Mouse (Mus musculus) heart, embryonic 16.5 days (tissue): ENCODE measurements at regions not wholly inside any gene's neighbourhood (a gene's known extent, or its start where the extent isn't known, plus 50 kb on each side); places are given as distances from the start of the nearest gene placed in this dataset.

Source experiments
- ATAC-seq: fragments of 200-750 bp; cut with Nextera tagmentation; replicated peaks from 2 replicates; pipeline ENCODE4 v1.8.0; 2017; ENCODE audit warnings: moderate number of reproducible peaks; ENCODE audit not compliant: insufficient read depth, low FRiP score; ENCODE audit errors: extremely low read depth
- H3K27ac ChIP-seq: fragments of 300-500 bp; sonication (generic); 2 replicates; pipeline ENCODE4 v1.5.1; 2014; ENCODE audit warnings: mild to moderate bottlenecking, low read length, control low read depth, moderate library complexity
- H3K27me3 ChIP-seq: fragments of 300-500 bp; sonication (generic); 2 replicates; pipeline ENCODE4 v1.6.1; 2014; ENCODE audit warnings: low read length, mixed read lengths; ENCODE audit not compliant: control insufficient read depth, insufficient read depth
- H3K36me3 ChIP-seq: fragments of 300-500 bp; sonication (generic); 2 replicates; pipeline ENCODE4 v1.6.1; 2014; ENCODE audit not compliant: control insufficient read depth, insufficient read depth
- H3K4me1 ChIP-seq: fragments of 300-500 bp; sonication (generic); 2 replicates; pipeline ENCODE4 v1.6.1; 2014; ENCODE audit warnings: low read length, mixed read lengths; ENCODE audit not compliant: control insufficient read depth, insufficient read depth
- H3K4me2 ChIP-seq: fragments of 300-500 bp; sonication (generic); 2 replicates; pipeline ENCODE4 v1.6.1; 2014; ENCODE audit warnings: low read depth, mild to moderate bottlenecking, control low read depth, low read length
- H3K4me3 ChIP-seq: fragments of 300-500 bp; sonication (generic); 2 replicates; pipeline ENCODE4 v1.5.1; 2014; ENCODE audit warnings: mild to moderate bottlenecking, control low read depth, low read length
- H3K9ac ChIP-seq: fragments of 300-500 bp; sonication (generic); 2 replicates; pipeline ENCODE4 v1.6.1; 2014; ENCODE audit warnings: low read length, control low read depth
- H3K9me3 ChIP-seq: fragments of 300-500 bp; sonication (generic); replicated peaks from 2 replicates; pipeline ENCODE4 v1.6.1; 2016; ENCODE audit warnings: low read length; ENCODE audit not compliant: control insufficient read depth
- WGBS: fragments of 180-500 bp; shearing (Covaris S2); extraction: QIAGEN DNeasy Blood & Tissue Kit; methylation state at CpG from one replicate; pipeline ENCODE4 v1.1.7; 2014; 5-methylcytosine and 5-hydroxymethylcytosine counted together

DNA sequence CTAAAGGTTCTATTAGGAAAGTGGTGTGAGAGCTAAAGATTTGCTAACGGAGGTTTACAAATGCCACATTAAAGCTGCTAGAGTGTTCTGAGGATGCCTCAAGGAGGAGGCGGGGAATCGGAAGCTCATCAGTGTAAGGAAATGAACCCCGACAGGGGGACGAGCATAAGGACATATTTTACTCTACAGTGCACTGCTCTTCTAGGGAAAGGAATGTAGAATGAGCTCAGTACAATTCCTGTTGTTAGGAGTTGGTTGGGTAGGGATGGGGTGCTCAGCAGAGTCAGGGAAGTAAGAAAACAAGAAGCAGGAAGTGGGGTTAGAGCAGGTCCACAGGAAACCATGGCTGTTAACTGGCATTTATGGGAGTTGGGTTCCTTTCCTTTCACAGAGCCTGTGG lies 54.6 kb downstream of the Mex3b start:
- no peaks in the 10 kb centered on the region for H3K27me3 ChIP-seq
- 66% methylated on average over 5 of the region's 5 CpGs for WGBS

DNA sequence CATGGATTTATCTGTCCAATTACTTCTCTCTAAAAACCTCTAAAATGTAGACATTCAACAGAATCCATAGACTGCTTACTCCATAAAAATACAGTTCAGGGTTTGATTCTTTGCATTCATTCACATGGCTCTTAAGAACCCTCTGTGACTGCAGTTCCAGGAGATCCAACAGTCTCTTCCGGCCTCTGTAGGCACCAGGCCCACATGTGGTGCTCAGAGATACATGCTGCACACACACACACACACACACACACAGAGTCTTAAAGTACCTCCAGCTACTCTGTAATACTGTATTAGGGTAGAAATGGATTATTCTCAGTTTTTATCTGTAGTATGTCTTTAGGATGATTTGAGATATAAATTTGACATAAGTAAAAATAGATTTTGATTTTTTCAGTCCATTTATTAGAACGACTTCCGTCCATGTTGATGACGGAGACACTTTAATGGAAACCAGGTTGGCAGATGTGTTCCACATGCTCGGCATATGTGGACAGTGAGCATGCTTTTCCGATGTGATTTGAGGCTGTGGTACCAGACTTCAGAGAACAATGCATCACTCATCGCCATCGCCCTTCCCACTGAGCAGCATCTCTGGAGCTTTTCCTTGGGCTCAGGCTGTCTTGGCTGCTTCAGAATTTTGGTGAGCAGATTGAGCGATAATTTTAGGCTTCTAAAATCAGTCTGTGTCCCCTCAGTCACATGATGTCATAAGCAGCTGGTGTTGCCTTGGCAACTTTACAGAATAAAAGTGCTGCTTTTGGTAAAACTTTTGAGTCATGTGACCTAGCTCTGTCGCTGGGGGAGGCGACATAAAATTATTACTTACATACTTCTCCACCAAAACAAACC lies 56.3 kb downstream of the Mex3b start:
- Histone ChIP-seq H3K27ac (no peak overlapping the region), H3K9ac (no peak overlapping the region), H3K27me3 (no peaks in the 10 kb centered on the region), H3K9me3 (no peaks in the 10 kb centered on the region; the same call in 1 of the 2 replicates), H3K4me3 (no peak overlapping the region), H3K4me1 (no peaks in the 10 kb centered on the region), H3K4me2 (no peak overlapping the region), H3K36me3 (no peaks in the 10 kb centered on the region)
- 66% methylated on average over 11 of the region's 11 CpGs for WGBS
- no peak for ATAC-seq

More for the DNA sequence above, 54.6 kb downstream of the Mex3b start:
- no peaks in the 10 kb centered on the region for H3K9me3 ChIP-seq
- H3K4me1 ChIP-seq: no peaks in the 10 kb centered on the region
- ATAC-seq: no peak
- H3K27ac ChIP-seq: no peak overlapping the region
- no peak overlapping the region for H3K9ac ChIP-seq
- no peak overlapping the region for H3K4me3 ChIP-seq
- H3K4me2 ChIP-seq: no peak overlapping the region
- H3K36me3 ChIP-seq: no peaks in the 10 kb centered on the region

DNA sequence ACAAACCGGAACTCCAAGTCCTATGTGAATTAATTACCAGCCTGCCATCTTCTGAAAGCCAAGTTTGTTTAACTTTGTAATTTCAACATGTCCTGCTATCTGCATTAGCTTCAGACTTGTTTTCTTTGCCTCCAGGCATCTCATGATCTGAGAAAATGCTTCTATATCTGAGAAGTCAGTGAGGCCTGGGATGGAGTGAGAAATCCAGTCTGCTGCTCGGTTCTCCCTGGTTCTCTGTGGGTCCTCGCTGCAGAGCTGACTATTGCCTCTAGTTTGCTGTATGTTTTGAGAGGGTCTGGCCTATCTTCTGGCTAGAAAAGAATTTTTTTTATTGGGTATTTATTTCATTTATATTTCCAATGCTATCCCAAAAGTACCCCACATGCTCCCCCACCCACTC lies 57.0 kb downstream of the Mex3b start:
- Histone ChIP-seq H3K4me2 (no peak overlapping the region), H3K4me1 (no peaks in the 10 kb centered on the region), H3K27me3 (no peaks in the 10 kb centered on the region), H3K27ac (no peak overlapping the region), H3K4me3 (no peak overlapping the region), H3K9ac (no peak overlapping the region), H3K9me3 (no peaks in the 10 kb centered on the region; the same call in 1 of the 2 replicates), H3K36me3 (no peaks in the 10 kb centered on the region)
- ATAC-seq: no peak
- WGBS: 78% methylated on average over 3 of the region's 3 CpGs

DNA sequence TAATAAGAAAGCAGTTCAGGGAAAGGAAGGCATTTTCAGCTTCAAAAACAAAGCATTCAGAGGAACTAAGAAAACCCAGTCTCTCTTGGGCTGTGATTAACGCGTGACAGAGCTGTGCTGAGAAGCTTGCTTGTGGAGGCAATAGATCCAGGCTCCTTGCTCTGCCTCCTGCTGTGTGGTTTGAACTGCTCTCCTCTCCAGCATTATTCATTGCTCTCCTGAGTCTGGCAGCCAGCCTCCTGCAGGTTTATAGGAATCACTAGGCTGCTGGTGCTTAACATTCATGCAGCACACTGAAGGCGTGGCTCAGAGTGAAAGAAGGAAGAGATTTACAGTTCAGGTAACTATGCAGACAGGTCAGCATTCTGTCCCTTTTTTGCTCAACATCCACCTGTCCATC lies 71.2 kb downstream of the Mex3b start:
- Histone ChIP-seq H3K4me1 (no peaks in the 10 kb centered on the region), H3K27ac (no peak overlapping the region), H3K36me3 (no peaks in the 10 kb centered on the region), H3K27me3 (no peaks in the 10 kb centered on the region), H3K4me2 (no peak overlapping the region), H3K9me3 (no peaks in the 10 kb centered on the region), H3K4me3 (no peak overlapping the region), H3K9ac (no peak overlapping the region)
- 69% methylated on average over 3 of the region's 3 CpGs for WGBS
- ATAC-seq: no peak

DNA sequence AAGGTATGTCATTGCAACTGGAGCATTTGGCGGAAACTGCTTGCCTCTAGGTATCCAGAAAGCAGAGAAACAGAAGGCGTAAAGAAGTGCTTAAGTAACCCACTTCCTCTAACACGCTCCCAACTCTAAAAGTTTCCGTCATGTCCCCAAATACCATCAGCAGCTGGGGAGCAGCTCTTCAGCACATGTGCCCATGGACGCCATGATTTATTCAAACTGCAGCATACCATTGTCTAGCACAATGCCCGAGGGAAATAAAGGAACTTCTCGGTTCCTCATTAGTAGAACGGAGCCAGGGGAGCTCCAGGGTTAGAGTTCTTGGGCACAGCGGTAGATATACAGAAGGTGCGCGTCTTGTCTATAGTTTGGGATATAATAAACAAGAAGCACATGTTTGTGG lies 72.4 kb downstream of the Mex3b start:
- no peaks in the 10 kb centered on the region for H3K36me3 ChIP-seq
- ATAC-seq: no peak
- no peak overlapping the region for H3K4me3 ChIP-seq
- no peak overlapping the region for H3K27ac ChIP-seq
- H3K27me3 ChIP-seq: no peaks in the 10 kb centered on the region
- no peak overlapping the region for H3K4me2 ChIP-seq
- WGBS: 91% methylated on average over 11 of the region's 11 CpGs
- H3K9me3 ChIP-seq: no peaks in the 10 kb centered on the region
- no peak overlapping the region for H3K9ac ChIP-seq
- no peaks in the 10 kb centered on the region for H3K4me1 ChIP-seq

DNA sequence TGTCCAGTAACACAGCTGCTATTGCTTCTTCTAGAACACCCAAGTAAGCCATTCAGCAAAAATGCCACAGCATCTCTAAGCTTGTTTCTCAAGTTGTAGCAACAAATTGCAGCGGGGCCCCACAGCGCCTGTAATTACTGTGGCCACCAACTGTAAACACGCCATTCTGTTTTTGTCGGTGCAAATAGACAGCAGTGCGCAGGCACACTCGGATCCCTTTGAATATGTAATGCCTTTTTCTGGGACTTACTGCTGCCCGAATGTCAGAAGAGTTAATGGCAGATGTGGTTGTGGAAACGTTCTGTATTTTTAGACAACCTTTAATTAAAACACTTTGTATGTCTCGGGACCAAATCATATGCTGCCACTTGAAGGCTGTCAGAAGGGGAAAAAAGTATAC lies 76.2 kb downstream of the Mex3b start:
- no peaks in the 10 kb centered on the region for H3K9me3 ChIP-seq
- H3K4me3 ChIP-seq: no peak overlapping the region
- WGBS: 66% methylated on average over 9 of the region's 9 CpGs
- H3K27ac ChIP-seq: no peak overlapping the region
- no peak overlapping the region for H3K9ac ChIP-seq
- no peaks in the 10 kb centered on the region for H3K36me3 ChIP-seq
- no peaks in the 10 kb centered on the region for H3K4me1 ChIP-seq
- no peaks in the 10 kb centered on the region for H3K27me3 ChIP-seq
- H3K4me2 ChIP-seq: no peak overlapping the region
- no peak for ATAC-seq

DNA sequence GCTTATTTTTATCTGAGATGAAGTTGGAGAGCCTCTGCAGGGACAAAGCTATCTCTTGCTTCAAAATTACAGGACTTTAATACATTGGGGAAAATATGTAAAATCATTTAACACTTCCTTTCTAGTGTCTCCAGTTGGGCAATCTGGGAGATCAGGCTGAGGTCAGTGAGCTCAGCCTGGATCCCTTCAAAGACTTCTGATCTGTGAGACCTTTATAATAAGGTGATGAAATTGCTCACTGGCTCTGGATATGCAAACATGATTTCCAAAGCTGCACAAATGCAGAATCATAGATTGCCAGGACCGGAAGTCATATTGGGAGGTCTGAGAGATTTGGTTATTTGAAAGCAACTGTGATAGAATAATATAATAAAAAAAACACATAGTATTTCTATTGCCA lies 76.7 kb downstream of the Mex3b start:
- H3K4me3 ChIP-seq: no peak overlapping the region
- no peak for ATAC-seq
- H3K36me3 ChIP-seq: no peaks in the 10 kb centered on the region
- H3K9me3 ChIP-seq: no peaks in the 10 kb centered on the region
- WGBS: 55% methylated on average over 1 of the region's 1 CpGs
- no peaks in the 10 kb centered on the region for H3K4me1 ChIP-seq
- H3K27ac ChIP-seq: no peak overlapping the region
- no peak overlapping the region for H3K4me2 ChIP-seq
- H3K27me3 ChIP-seq: no peaks in the 10 kb centered on the region
- H3K9ac ChIP-seq: no peak overlapping the region

DNA sequence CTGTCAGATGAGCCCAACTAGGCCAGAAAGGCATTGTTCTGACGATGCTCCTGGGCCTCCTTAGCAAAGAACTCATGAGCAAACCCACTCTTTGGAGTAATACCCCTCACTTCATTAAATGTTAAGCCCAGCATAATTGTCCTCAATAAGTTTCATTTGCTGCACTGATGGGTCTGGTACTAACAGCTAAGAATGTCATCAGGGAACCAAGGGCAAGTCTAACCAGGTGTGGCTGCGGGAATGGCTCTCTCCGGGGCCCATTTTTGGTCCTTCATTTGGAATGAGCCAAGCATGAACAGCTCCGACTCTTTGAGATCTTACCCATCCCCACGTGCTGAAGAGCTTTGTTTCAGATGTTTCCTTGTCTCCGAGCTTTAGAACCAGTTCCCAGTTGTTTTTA lies 82.2 kb downstream of the Mex3b start:
- Histone ChIP-seq H3K9ac (no peak overlapping the region), H3K4me2 (no peak overlapping the region), H3K4me1 (no peaks in the 10 kb centered on the region), H3K9me3 (no peaks in the 10 kb centered on the region), H3K36me3 (no peaks in the 10 kb centered on the region), H3K27me3 (no peaks in the 10 kb centered on the region), H3K4me3 (no peak overlapping the region), H3K27ac (no peak overlapping the region)
- no peak for ATAC-seq
- 80% methylated on average over 6 of the region's 6 CpGs for WGBS

DNA sequence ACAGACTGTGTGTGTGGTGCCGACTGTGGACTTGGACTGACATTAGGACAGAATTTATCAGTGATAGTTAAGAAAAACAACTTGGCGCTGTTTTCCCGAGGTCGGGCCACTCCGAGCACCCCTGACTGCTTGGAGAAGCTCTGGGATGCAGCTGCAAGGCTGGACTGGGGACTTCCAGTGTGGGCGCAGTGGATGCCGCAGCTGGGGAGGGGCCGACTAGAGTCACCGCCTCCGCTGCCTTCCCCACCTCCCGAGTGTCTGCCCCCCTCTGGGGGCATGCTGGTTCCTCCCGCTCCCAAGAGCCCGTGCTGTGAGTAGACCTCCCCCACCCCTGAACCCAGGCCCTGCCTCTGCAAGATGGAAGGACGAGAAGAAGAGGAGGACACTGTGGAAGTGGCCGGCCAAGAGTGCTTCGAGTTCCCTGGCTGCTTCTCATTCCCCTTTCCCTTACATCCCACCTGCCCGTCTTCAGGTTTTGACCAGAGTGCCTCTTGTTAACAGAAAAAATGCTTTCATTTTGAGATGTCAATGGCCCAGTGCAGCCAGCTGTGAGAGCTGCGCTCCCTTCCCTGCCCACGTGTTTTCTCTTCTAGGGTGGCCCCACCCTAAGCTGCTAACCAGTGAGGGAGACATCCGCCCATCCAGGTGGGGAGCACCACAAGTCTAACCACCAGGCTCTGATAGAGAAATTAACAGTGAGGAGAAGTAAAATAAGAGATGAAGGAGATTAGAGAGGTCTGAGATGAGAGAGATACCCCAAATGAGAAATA lies 90.3 kb downstream of the Mex3b start:
- Histone ChIP-seq H3K4me2 (peak overlapping the region; percentile 37; the same call in 1 of the 2 replicates), H3K27me3 (no peaks in the 10 kb centered on the region), H3K36me3 (no peaks in the 10 kb centered on the region), H3K9me3 (0 out of 2 replicates have a peak, but pooled peaks cover 5% of the 10 kb centered on the region), H3K27ac (no peak overlapping the region), H3K4me1 (no peaks in the 10 kb centered on the region), H3K9ac (no peak overlapping the region), H3K4me3 (0 out of 2 replicates have a peak overlapping the region, but pooled peaks have one; percentile 4)
- WGBS: 37% methylated on average over 20 of the region's 20 CpGs
- ATAC-seq: no peak
